Mouse (Mus musculus) embryonic facial prominence, embryonic 10.5 days (tissue): ENCODE measurements at regions not wholly inside any gene's neighbourhood (a gene's known extent, or its start where the extent isn't known, plus 50 kb on each side); places are given as distances from the start of the nearest gene placed in this dataset.

Experiments
- DNase-seq: peaks from one replicate; pipeline ENCODE4 v3.0.0-alpha.2; 2017; ENCODE audit warnings: low spot score
- H3K27ac ChIP-seq: fragments of 300-500 bp; sonication (generic); replicated peaks from 2 replicates; pipeline ENCODE4 v1.5.1; 2016; ENCODE audit warnings: mild to moderate bottlenecking
- H3K27me3 ChIP-seq: fragments of 300-500 bp; sonication (generic); replicated peaks from 2 replicates; pipeline ENCODE4 v1.6.1; 2016; ENCODE audit warnings: low read depth, mild to moderate bottlenecking; ENCODE audit not compliant: poor library complexity, severe bottlenecking
- H3K36me3 ChIP-seq: fragments of 300-500 bp; sonication (generic); replicated peaks from 2 replicates; pipeline ENCODE4 v1.6.1; 2016; ENCODE audit warnings: mild to moderate bottlenecking, moderate library complexity
- H3K4me1 ChIP-seq: fragments of 300-500 bp; sonication (generic); 2 replicates; pipeline ENCODE4 v1.6.1; 2016
- H3K4me3 ChIP-seq: fragments of 300-500 bp; sonication (generic); 2 replicates; pipeline ENCODE4 v1.5.1; 2016; ENCODE audit warnings: mild to moderate bottlenecking, moderate library complexity
- H3K9me3 ChIP-seq: fragments of 300-500 bp; sonication (generic); 2 replicates; pipeline ENCODE4 v1.6.1; 2016; ENCODE audit warnings: mild to moderate bottlenecking
- WGBS: fragments of 180-500 bp; shearing (Covaris S2); methylation state at CpG from one replicate; pipeline ENCODE4 v1.1.7; 2016; 5-methylcytosine and 5-hydroxymethylcytosine counted together

DNA sequence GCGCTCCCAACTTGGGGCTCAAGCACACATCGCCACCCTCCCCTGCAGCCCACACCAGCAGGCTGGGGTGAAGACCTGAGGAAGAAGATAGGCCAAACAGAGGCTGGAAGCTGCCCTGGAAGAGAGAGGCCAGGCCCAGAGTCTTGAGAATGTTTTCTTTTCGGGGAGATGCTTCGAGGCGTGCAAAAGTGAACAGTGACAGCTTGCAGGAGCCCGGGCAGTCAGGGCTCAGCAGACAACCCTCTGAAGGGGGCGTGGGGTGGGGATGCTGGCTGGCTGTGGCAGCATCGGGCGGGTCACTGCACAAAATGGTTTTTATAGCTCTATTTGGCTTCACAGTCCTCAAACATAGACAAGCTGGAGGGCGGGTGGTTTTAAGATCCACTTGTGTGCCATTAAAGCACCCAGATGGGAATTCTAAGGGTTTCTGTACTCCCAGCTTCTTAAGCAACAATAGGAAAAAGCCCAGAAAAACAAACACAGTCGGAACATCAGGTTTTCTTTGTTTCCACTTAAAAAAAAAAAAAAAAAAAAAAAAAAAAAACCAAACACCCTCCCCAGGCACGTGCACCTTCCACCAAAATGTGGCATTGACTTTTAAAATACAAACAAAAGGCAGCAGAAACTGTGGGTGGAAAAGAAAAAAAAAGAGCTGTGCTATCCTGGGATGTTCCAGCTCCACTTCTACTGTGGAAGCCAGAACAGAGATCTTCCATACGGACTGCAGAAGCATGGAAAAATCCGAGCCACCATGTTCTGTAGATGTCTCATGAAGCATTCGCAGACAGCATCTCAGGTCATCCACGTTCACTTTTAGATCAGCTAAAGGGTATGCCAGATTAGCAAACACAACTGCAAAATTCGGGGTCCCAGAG lies 123.5 kb downstream of the Ly86 start:
- peak; percentile 35 for DNase-seq
- peak overlapping the region; percentile 37; the same call in 1 of the 2 replicates for H3K27ac ChIP-seq
- 54% methylated on average over 17 of the region's 17 CpGs for WGBS
- no peaks in the 10 kb centered on the region for H3K36me3 ChIP-seq
- no peaks in the 10 kb centered on the region for H3K9me3 ChIP-seq
- peaks cover 9% of the 10 kb centered on the region for H3K4me1 ChIP-seq
- H3K27me3 ChIP-seq: peaks cover 28% of the 10 kb centered on the region; the same call in 1 of the 2 replicates
- peak overlapping the region; percentile 27; the same call in 1 of the 2 replicates for H3K4me3 ChIP-seq

DNA sequence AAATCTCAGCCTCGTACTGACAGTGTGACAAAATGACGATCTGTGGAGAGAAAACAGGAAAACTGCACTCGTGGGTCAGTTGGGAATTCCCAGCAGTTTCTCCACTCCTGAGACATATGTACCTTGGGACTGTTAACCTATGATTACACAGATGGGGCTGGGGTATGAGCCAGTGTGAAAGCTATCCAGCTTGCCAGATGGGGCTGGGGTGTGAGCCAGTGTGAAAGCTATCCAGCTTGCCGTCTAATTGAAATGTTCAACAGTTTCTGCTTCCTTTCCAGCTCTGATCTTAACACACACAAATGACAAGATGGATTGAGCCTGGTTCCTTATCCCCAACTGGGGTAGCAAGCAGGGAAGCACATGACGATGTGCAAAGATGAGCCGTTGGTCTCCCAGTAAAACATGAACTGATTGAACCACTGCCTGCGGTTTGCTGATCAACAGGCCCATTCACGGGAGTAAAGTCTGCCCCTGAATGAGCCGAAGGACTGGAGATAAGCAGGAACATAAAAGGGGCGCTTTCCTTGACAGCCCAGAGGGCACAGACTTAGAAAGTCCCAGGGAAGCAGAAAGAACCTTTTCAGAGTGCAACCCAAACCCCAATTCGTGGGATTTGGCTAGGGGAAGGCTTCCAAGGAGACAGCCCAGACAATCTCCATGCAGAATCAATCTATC lies 125.4 kb downstream of the Ly86 start:
- no peaks in the 10 kb centered on the region for H3K36me3 ChIP-seq
- no peaks in the 10 kb centered on the region for H3K9me3 ChIP-seq
- H3K4me1 ChIP-seq: peaks cover 9% of the 10 kb centered on the region
- WGBS: 53% methylated on average over 11 of the region's 11 CpGs
- no peak for DNase-seq
- no peak overlapping the region for H3K27ac ChIP-seq
- H3K4me3 ChIP-seq: no peak overlapping the region
- H3K27me3 ChIP-seq: peaks cover 28% of the 10 kb centered on the region; the same call in 1 of the 2 replicates

DNA sequence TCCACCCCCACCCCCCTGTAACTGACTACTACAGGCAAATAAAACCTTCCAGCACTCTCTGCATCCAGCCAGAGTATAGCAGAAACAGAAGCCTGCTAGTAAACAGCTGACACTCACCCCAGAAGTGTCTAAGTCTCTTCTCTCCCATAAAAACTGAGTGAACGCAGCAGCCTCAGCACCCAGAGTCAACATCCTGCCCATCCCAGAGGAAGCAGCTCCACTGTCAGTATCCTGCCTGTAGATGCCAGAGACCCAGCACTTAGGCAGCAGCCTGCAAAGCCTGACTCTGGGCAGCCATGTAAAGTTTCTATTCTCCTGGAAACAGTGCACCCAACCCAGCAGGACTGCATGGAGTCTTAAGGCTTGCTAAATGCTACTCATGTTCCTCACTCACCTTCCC lies 128.4 kb downstream of the Ly86 start:
- Histone ChIP-seq H3K27me3 (peaks cover 15% of the 10 kb centered on the region), H3K4me1 (peaks cover 17% of the 10 kb centered on the region), H3K4me3 (no peak overlapping the region), H3K9me3 (no peaks in the 10 kb centered on the region), H3K27ac (no peak overlapping the region), H3K36me3 (no peaks in the 10 kb centered on the region)
- WGBS: 56% methylated on average over 1 of the region's 1 CpGs
- no peak for DNase-seq

DNA sequence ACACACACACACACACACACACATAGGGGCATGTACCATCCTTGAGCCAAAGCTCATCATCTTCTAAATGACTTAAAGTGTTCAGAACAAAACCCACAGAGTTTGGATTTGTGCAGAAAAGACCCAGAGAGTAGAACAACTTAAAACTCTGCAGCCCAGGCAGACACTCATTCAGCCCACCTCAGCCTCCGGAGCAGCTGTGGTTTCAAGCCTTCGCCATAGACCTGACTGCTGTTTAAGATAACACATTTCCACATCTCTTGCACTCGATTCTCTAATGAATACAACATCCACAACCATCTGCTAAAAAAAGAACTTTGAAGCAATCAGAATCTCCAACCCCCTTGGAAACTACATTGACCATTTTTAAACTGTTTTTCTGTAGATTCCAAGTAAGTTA lies 130.8 kb downstream of the Ly86 start:
- Histone ChIP-seq H3K27me3 (peaks cover 4% of the 10 kb centered on the region), H3K4me3 (no peak overlapping the region), H3K4me1 (peaks cover 15% of the 10 kb centered on the region), H3K9me3 (no peaks in the 10 kb centered on the region), H3K36me3 (no peaks in the 10 kb centered on the region), H3K27ac (no peak overlapping the region)
- DNase-seq: no peak
- 78% methylated on average over 3 of the region's 3 CpGs for WGBS

DNA sequence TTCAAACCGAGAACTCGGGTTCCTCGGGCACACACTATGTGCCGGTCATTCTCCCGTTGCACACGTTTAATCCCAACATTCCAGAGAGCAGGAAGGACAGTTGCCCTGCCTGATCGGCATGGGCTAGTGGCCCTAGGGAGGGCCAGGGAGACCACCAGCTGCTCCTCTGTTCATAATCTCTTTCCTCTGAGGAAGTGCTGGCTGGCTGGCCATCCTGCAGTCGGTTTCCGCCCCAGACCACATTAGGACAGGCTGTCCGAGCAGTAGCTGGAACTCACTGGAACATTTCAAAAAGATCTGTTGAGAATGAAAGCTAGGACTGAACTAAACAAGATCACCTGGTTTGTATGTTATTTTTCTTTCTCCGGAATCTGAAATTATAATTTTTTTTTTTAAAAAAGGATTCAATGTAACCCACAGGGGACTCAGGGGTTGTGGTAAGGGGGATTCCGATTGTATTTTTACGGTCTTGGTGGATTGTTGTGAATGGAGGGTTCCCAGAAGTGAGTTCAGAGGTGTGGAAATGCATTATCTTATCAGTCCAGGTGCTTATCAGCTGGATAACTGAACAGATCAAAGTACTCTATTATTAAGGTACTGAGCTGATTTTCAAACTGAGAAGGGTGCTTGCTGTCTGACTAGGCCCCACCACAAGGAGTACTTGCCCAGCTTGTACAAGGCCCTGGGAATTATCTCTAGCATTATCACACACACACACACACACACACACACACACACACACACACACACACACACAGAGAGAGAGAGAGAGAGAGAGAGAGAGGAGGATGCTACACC lies 131.4 kb downstream of the Ly86 start:
- H3K27ac ChIP-seq: no peak overlapping the region
- WGBS: 50% methylated on average over 13 of the region's 13 CpGs
- DNase-seq: no peak

DNA sequence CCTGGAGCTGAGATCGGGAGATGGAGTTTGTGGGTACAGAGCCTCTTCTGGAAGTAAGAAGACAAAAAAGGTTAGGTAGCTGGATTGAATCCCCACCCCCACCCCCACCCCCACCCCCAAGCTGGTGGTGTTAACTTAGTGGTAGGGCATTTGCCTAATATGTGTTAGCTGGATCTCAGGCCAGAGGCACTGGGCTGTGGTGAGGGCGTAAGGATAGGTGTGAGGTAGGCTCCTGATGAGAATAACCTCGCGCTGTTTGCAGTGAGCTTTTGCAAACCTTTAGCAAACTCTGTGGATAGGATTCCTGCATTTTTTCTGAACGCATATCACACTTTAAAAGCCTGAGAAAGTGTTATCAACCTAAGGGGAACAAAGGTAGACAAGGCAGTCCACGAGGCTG lies 132.3 kb downstream of the Ly86 start:
- Histone ChIP-seq H3K27ac (peak overlapping the region; percentile 57), H3K36me3 (no peaks in the 10 kb centered on the region)
- WGBS: 23% methylated on average over 6 of the region's 6 CpGs

More for the DNA sequence above, 131.4 kb downstream of the Ly86 start:
- Histone ChIP-seq H3K27me3 (peaks cover 4% of the 10 kb centered on the region; the same call in 1 of the 2 replicates), H3K4me3 (no peak overlapping the region), H3K4me1 (peaks cover 15% of the 10 kb centered on the region), H3K36me3 (no peaks in the 10 kb centered on the region), H3K9me3 (no peaks in the 10 kb centered on the region)

DNA sequence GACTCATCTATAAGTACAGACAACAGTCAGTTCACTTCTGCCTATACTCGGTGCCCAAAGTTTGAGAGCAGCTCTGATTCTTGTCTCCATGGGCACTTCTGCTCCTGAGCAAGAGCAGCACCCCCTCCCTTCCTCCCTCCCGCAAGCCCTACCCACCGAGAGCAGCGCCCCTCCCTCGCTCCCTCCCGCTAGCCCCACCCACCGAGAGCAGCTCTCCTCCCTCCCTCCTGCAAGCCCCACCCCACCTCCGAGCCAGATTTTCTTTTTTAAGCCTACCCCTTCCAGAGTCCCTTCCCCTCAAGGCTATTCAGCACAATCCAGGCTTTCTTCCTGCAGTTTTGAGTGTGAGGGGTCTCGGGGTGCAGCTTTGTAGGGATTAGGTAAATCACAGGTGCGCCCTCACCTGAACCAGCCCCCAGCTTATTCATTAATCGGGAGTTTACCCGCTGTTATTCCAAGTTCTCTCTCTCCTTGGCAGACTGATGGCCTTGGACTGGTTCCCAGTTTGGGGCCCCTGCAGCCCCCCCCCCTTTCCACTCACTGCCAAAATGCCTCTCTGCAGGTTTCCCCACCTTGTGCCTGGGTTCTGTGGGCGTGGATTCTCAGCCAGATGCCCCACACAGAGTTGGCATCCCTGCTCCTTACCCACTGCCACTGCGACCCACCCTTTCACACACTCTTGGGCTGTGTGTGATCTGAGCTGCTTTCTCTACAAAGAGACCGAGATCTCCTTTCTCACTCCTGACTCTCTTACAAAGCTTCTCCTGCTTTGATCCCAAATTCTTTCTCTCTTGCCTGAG lies 132.9 kb downstream of the Ly86 start:
- 2% methylated on average over 15 of the region's 15 CpGs for WGBS
- Histone ChIP-seq H3K9me3 (no peaks in the 10 kb centered on the region), H3K27me3 (peaks cover 4% of the 10 kb centered on the region; the same call in 1 of the 2 replicates), H3K27ac (peak overlapping the region; percentile 57), H3K4me1 (peaks cover 26% of the 10 kb centered on the region), H3K36me3 (no peaks in the 10 kb centered on the region), H3K4me3 (peak overlapping the region; percentile 50)
- DNase-seq: peak; percentile 85

More for the DNA sequence above, 132.3 kb downstream of the Ly86 start:
- Histone ChIP-seq H3K4me3 (peak overlapping the region; percentile 50), H3K27me3 (peaks cover 4% of the 10 kb centered on the region; the same call in 1 of the 2 replicates), H3K9me3 (no peaks in the 10 kb centered on the region), H3K4me1 (peaks cover 20% of the 10 kb centered on the region)
- no peak for DNase-seq

DNA sequence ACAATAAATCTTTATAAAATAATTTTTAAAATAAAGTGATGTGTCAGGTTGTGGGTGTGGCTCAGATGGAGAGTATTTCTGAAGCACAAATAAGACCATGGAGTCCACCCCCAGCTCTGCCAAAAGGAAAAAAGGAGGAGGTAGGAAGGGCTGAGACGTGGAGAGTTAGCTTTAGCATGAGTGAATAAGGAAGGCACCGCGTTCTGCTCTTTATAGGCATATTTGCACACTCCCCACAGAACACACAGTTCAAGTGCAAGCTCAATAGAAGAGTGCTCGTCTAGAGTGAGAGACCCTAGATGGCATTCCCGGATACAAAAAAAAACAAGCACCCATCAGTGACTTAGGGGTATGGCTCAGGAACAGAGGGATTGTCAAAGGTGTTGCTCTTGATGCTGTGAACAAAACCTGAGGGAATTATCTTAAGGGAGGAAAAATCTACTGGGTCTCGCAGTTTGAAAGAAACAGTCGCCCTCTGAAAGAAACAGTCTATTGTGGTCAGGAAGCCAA lies 134.2 kb downstream of the Ly86 start:
- Histone ChIP-seq H3K27me3 (peaks cover 4% of the 10 kb centered on the region; the same call in 1 of the 2 replicates), H3K27ac (no peak overlapping the region), H3K4me1 (peaks cover 36% of the 10 kb centered on the region), H3K4me3 (no peak overlapping the region), H3K36me3 (no peaks in the 10 kb centered on the region), H3K9me3 (no peaks in the 10 kb centered on the region)
- DNase-seq: no peak
- WGBS: 83% methylated on average over 7 of the region's 7 CpGs

DNA sequence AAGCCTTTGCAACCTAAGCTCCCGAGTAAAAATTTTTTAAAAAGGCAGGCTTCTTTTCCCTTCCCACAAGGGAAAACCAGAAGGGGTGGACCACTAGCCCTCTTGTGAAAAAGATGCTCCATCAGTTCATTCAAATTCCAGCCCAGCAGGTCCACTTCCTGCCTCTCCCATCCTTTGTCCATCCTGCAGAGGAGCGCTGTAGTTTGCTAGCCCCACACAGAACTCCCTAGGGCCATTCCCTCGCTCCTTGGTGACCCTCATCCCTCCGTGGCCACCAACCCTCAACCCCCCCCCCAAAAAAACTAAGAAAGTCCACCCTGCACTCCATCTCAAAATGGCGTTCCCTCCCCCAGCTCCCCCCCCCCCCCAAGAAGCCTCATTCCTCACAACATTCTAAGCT lies 136.5 kb downstream of the Ly86 start:
- no peak overlapping the region for H3K27ac ChIP-seq
- no peak overlapping the region for H3K4me3 ChIP-seq
- no peaks in the 10 kb centered on the region for H3K36me3 ChIP-seq
- WGBS: 39% methylated on average over 5 of the region's 5 CpGs
- no peak for DNase-seq
- H3K4me1 ChIP-seq: peaks cover 36% of the 10 kb centered on the region
- H3K27me3 ChIP-seq: peaks cover 4% of the 10 kb centered on the region; the same call in 1 of the 2 replicates
- no peaks in the 10 kb centered on the region for H3K9me3 ChIP-seq

DNA sequence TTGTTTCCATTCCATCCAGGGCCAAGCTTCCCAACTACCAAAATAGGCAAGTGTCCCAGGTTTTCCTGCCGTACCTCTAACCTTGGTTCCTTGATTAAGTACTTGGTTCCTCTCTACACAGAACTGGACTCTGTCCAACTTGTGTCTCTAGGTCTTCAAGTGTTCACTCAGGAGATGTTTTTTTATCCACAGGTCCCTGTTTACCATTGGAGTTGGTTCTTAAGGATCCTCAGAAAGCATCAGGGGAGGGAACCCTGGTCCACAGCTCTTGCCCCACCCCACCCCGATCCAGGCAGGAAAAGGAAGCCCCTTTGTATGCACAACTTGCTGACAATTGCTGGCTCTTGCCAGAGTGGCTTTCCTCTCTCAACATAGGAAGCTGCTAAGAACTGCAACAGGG lies 137.0 kb downstream of the Ly86 start:
- no peaks in the 10 kb centered on the region for H3K36me3 ChIP-seq
- H3K9me3 ChIP-seq: no peaks in the 10 kb centered on the region
- peaks cover 4% of the 10 kb centered on the region; the same call in 1 of the 2 replicates for H3K27me3 ChIP-seq
- H3K4me1 ChIP-seq: peaks cover 33% of the 10 kb centered on the region
- H3K27ac ChIP-seq: peak overlapping the region; percentile 90
- no peak overlapping the region for H3K4me3 ChIP-seq
- 47% methylated on average over 2 of the region's 2 CpGs for WGBS
- DNase-seq: no peak

DNA sequence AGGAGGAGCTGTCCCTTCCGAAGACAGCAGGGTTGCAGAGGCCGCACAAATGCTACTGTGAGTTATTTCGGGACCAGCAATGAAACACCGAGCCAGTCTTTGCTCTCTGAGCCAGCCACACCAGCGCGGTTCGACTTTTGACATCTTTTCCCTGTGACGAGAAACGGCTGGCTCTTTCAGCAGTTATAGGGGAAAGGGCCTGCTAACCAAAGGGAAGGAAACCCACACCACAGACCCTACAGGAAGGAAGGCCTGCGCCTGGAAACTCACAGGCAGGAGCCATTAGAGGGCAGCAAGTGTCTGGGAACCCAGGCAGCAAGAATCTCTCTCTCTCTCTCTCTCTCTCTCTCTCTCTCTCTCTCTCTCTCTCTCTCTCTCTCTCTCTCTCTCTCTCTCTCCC lies 137.6 kb downstream of the Ly86 start:
- Histone ChIP-seq H3K9me3 (no peaks in the 10 kb centered on the region), H3K27me3 (peaks cover 4% of the 10 kb centered on the region; the same call in 1 of the 2 replicates), H3K4me1 (peaks cover 28% of the 10 kb centered on the region), H3K36me3 (no peaks in the 10 kb centered on the region), H3K27ac (peak overlapping the region; percentile 90), H3K4me3 (peak overlapping the region; percentile 46)
- WGBS: 8% methylated on average over 10 of the region's 10 CpGs
- DNase-seq: peak; percentile 71
